Mouse (Mus musculus): Measurements from ENCODE around the gene Nebl.

- TF ChIP-seq RAD21 (IDR thresholded peaks at IDR 0.05; ENCODE audit: low read depth, low read length) (no peak), CTCF (IDR thresholded peaks at IDR 0.05 in 2 of 3, conservative IDR thresholded peaks at IDR 0.05 in 1 of 3; ENCODE audit: control insufficient read depth in 1 of 3, insufficient read depth in 1 of 3, low read depth in 2 of 3, low read length in 3 of 3, poor library complexity in 1 of 3, severe bottlenecking in 1 of 3) (no peak), EP300 (IDR thresholded peaks at IDR 0.05; ENCODE audit: low read depth in 1 of 2, low read length in 2 of 2) (no peak), POLR2A (IDR thresholded peaks at IDR 0.05; ENCODE audit: control insufficient read depth in 1 of 2, insufficient read depth in 1 of 2, low read depth in 1 of 2, low read length in 2 of 2, poor library complexity in 1 of 2) (no peak), JUND (IDR thresholded peaks at IDR 0.05; ENCODE audit: low read depth, low read length) (no peak), SMC3 (IDR thresholded peaks at IDR 0.05; ENCODE audit: low read depth, low read length) (no peak), POLR2AphosphoS2 (IDR thresholded peaks at IDR 0.05; ENCODE audit: low read length) (no peak), USF1 (IDR thresholded peaks at IDR 0.05; ENCODE audit: low read depth, low read length) (no peak)
Measured at GRCm38 (mm10) chr2:17769242-17769755, 38.0 kb upstream of the Nebl start.
